Mouse (Mus musculus) gastrocnemius, postnatal 4 days (tissue): ENCODE results near the gene Pifo. TPM values are rescaled to one million over a fixed set of nuclear protein-coding genes. Genes with fewer than 3 reads are reported as not detected.

Source experiments
- DNase-seq, 2 experiments: peaks; one replicate each; pipeline ENCODE4 v3.0.0; 2021 to 2022; ENCODE audit warnings: low spot score in 2 of 2, mixed read lengths in 2 of 2
- total RNA-seq, 2 experiments: library from RNA; stranded (reverse); gene quantifications; 2 replicates each; pipeline ENCODE4 v1.2.3; 2021

Pifo gene
- total RNA-seq, 2 experiments from 2014 or later = not detected

- no peak for DNase-seq
Observed at GRCm38 (mm10) chr3:105958204-105958603, 56.2 kb downstream of the Pifo start.

- no peak for DNase-seq
Observed at GRCm38 (mm10) chr3:105957235-105957634, 57.2 kb downstream of the Pifo start.

GRCm38 (mm10) chr3:105951348-105951747 is 63.1 kb downstream of the Pifo start:
- DNase-seq = no peak

Other genes with a start within 250 kb of the Pifo start
- gene Rap1a, start 213.3 kb downstream of the Pifo start, total RNA-seq = 100 to 1,000 TPM; 129 to 150 TPM
- 1 to 10 TPM in 1 of 2 experiments, under 1 TPM in 1; 0.64 to 1.1 TPM for gene Adora3, start 143.8 kb downstream of the Pifo start, total RNA-seq
- gene Tmigd3, start 143.7 kb downstream of the Pifo start, total RNA-seq = not detected
- gene I830077J02Rik, start 82.0 kb downstream of the Pifo start, total RNA-seq = under 1 TPM; 0.65 to 0.71 TPM
- 10 to 100 TPM; 45.4 to 50.6 TPM for gene Wdr77, start 55.3 kb downstream of the Pifo start, total RNA-seq
- gene Atp5f1, start 54.5 kb downstream of the Pifo start, total RNA-seq = 100 to 1,000 TPM; 452 to 496 TPM
- gene Ovgp1, start 40.9 kb downstream of the Pifo start, total RNA-seq = 1 to 10 TPM; 1.2 to 1.8 TPM
- gene Chil5, start 18.2 kb upstream of the Pifo start, total RNA-seq = not detected
- gene Chia1, start 98.6 kb upstream of the Pifo start, total RNA-seq = not detected
- gene Chil3, start 152.9 kb upstream of the Pifo start, total RNA-seq = under 1 TPM in 1 of 2 experiments, not detected in 1; 0.60 TPM
- gene Chil4, start 204.9 kb upstream of the Pifo start, total RNA-seq = not detected